Mouse (Mus musculus): ENCODE measurements around the gene Tex52. TPM values are rescaled to one million over a fixed set of nuclear protein-coding genes. Genes with fewer than 3 reads are reported as not detected.

Gene Tex52
- total and polyA plus RNA-seq, 3 experiments: 0.07 TPM; not detected in 2

DNA sequence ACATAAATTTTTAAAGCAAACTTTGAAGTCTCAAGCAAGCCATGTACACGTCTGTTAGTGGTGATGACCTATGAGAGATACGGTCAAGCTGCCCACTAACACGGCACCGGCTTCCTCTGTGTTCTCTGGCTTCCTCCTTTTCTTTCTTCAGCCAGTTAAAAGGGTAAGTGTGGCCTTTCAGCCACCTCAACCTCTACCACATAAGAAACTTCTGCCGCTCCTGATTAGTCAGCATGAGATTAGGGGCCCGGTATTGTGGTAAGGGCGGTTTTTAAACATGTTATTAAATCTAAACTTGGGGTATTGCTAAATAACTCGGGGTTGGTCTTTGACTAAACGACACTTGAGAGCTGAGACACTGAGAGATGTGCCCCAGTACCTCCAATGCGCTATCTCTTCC, 29.6 kb upstream of the Tex52 start:
- H3K36me3 ChIP-seq (ENCODE audit: control insufficient read depth in 1 of 2, insufficient read depth in 2 of 2, low read length in 2 of 2): peaks cover 0 to 13% of the 10 kb centered on the region in 2 experiments; a peak in 2 of 4 replicates
- TF ChIP-seq GABPA (IDR thresholded peaks at IDR 0.05; ENCODE audit: low read depth, low read length) (no peak), SIN3A (IDR thresholded peaks at IDR 0.05; ENCODE audit: low read length) (peak; percentile 68), GATA1 (IDR thresholded peaks at IDR 0.05; ENCODE audit: low read depth, low read length) (peak; percentile 62), TBP (IDR thresholded peaks at IDR 0.05; ENCODE audit: low read depth, low read length) (0 out of 2 replicates have a peak, but pooled peaks have one; percentile 29), USF2 (IDR thresholded peaks at IDR 0.05; ENCODE audit: borderline replicate concordance in 1 of 2, insufficient read depth in 1 of 2, low read depth in 1 of 2, low read length in 2 of 2) (no peak), MAFK (IDR thresholded peaks at IDR 0.05; ENCODE audit: borderline replicate concordance, low read depth, low read length) (peak; percentile 74; the same call in 1 of the 2 replicates), POLR2AphosphoS5 (IDR thresholded peaks at IDR 0.05; ENCODE audit: borderline replicate concordance, low read depth, low read length) (no peak), TAL1 (IDR thresholded peaks at IDR 0.05; ENCODE audit: low read length) (peak; percentile 58), ZC3H11A (IDR thresholded peaks at IDR 0.05; ENCODE audit: low read depth, low read length) (no peak), EP300 (IDR thresholded peaks at IDR 0.05; ENCODE audit: low read depth in 1 of 2, low read length in 2 of 2) (peak; percentile 64 to 84), POLR2AphosphoS2 (IDR thresholded peaks at IDR 0.05; ENCODE audit: low read length) (no peak), RCOR1 (IDR thresholded peaks at IDR 0.05; ENCODE audit: low read depth, low read length) (peak; percentile 96), TCF12 (IDR thresholded peaks at IDR 0.05; ENCODE audit: low read depth, low read length) (peak; percentile 75), HCFC1 (IDR thresholded peaks at IDR 0.05; ENCODE audit: low read depth, low read length) (no peak), USF1 (IDR thresholded peaks at IDR 0.05; ENCODE audit: low read depth, low read length) (no peak), UBTF (IDR thresholded peaks at IDR 0.05; ENCODE audit: borderline replicate concordance, insufficient read depth, low read depth, low read length) (no peak), ETS1 (IDR thresholded peaks at IDR 0.05; ENCODE audit: low read depth, low read length) (peak; percentile 49; the same call in 1 of the 2 replicates), ZKSCAN1 (IDR thresholded peaks at IDR 0.05; ENCODE audit: low read depth, low read length) (no peak), CHD2 (IDR thresholded peaks at IDR 0.05; ENCODE audit: low read length) (no peak), MAX (IDR thresholded peaks at IDR 0.05; ENCODE audit: low read length) (no peak)
- peak; percentile 82 for DNase-seq (ENCODE audit: low read depth, low spot score)
- peak overlapping the region; percentile 11 for H3K9ac ChIP-seq (ENCODE audit: control insufficient read depth, low read depth, low read length, poor library complexity, severe bottlenecking)
- peaks cover 2 to 15% of the 10 kb centered on the region in 2 experiments; a peak in 2 of 4 replicates for H3K4me1 ChIP-seq (ENCODE audit: control insufficient read depth in 1 of 2, insufficient read depth in 2 of 2, low read length in 2 of 2)
- H3K9me3 ChIP-seq (replicated peaks; ENCODE audit: insufficient read depth, low read length): no peaks in the 10 kb centered on the region
- no peaks in the 10 kb centered on the region for H3K27me3 ChIP-seq (ENCODE audit: control insufficient read depth in 1 of 2, insufficient read depth in 2 of 2, low read length in 2 of 2)
- H3K4me3 ChIP-seq (ENCODE audit: control insufficient read depth in 1 of 2, insufficient read depth in 1 of 2, low read depth in 2 of 2, low read length in 2 of 2): peak overlapping the region in 1 of 2 experiments; percentile 19; a peak in 2 of 4 replicates
- H3K27ac ChIP-seq (ENCODE audit: control insufficient read depth, low read depth, low read length): peak overlapping the region; percentile 36
- no peaks in the 10 kb centered on the region for H3K79me2 ChIP-seq (ENCODE audit: control insufficient read depth, insufficient read depth, low read length, poor library complexity)

DNA sequence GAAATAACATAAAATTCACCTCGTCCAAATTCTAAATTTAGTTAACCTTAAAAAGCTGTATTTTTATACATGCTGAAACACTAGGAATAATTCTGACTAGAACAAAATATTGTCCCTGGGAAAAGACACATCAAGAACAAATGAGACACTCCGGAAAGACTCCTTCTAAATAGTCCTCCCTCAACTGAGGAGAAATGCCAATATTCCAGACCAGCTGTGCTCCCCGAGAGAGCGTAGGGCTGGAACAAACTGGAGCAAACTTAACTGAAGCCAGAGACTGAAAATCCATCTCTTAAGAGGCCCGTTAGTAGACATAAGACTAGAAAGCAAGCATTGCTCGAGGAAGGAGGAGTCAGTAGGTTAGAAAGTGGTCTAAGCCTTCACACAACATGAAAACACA, 28.5 kb upstream of the Tex52 start:
- Histone ChIP-seq H3K27ac (ENCODE audit: control insufficient read depth, low read depth, low read length) (no peak overlapping the region), H3K4me3 (ENCODE audit: control insufficient read depth in 1 of 2, insufficient read depth in 1 of 2, low read depth in 2 of 2, low read length in 2 of 2) (no peak overlapping the region), H3K36me3 (ENCODE audit: control insufficient read depth in 1 of 2, insufficient read depth in 2 of 2, low read length in 2 of 2) (peaks cover 0 to 13% of the 10 kb centered on the region in 2 experiments; a peak in 2 of 4 replicates), H3K27me3 (ENCODE audit: control insufficient read depth in 1 of 2, insufficient read depth in 2 of 2, low read length in 2 of 2) (no peaks in the 10 kb centered on the region), H3K9me3 (replicated peaks; ENCODE audit: insufficient read depth, low read length) (no peaks in the 10 kb centered on the region), H3K79me2 (ENCODE audit: control insufficient read depth, insufficient read depth, low read length, poor library complexity) (no peaks in the 10 kb centered on the region), H3K9ac (ENCODE audit: control insufficient read depth, low read depth, low read length, poor library complexity, severe bottlenecking) (no peak overlapping the region), H3K4me1 (ENCODE audit: control insufficient read depth in 1 of 2, insufficient read depth in 2 of 2, low read length in 2 of 2) (peaks cover 2 to 15% of the 10 kb centered on the region in 2 experiments; a peak in 2 of 4 replicates)
- no peak for TF ChIP-seq EP300 (IDR thresholded peaks at IDR 0.05; ENCODE audit: low read depth in 1 of 2, low read length in 2 of 2)
- no peak for DNase-seq (ENCODE audit: low read depth, low spot score)
